Mouse (Mus musculus): ENCODE results near the gene Ascc1.

Gene Ascc1

DNA sequence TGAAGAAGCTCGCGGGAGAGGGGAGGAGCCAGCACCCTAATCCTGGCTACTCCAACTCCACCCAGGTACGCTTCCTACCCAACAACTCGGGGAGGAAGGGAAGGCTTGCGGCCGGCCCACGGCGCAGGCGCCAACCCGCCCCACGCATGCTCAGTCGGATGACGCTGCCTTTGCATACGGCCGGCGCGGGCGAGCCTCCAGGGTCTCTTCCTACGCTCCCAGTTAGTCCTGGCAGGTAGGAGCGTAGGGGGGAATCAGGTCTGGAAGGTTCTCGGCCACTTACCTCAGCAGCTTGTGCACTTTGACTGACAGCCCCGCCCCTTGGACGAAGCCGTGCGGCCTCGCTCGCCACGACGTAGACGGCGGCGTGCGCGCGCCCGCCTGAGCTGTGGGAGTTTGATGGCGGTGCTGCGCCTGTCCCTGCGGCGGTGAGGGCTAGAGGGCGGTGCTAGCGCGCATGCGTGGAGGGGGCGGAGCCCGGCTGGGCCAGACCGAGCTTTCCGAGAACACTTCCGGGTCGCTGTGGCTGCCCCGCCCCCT is at the start of gene Ascc1, which contains the start of gene Anapc16:
Ascc1 (plus strand) TSS at position 133 of the 540 bp plus-strand sequence.
Anapc16 (minus strand) TSS at position 463 of the 540 bp plus-strand sequence.
- peak; percentile 96 to 98 for DNase-seq (ENCODE audit: low spot score in 2 of 2)

GRCm38 (mm10) chr10:59953564-59954039 is 49.0 kb upstream of the Ascc1 start:
- no peak for DNase-seq (ENCODE audit: low spot score in 2 of 2)

GRCm38 (mm10) chr10:59956681-59957080 is 45.9 kb upstream of the Ascc1 start:
- DNase-seq (ENCODE audit: low spot score in 2 of 2) = no peak

- DNase-seq (ENCODE audit: low spot score in 2 of 2) = peak in 1 of 2 experiments; percentile 28
Observed at GRCm38 (mm10) chr10:59957171-59958149, 45.1 kb upstream of the Ascc1 start.

GRCm38 (mm10) chr10:59958458-59958857 is 44.1 kb upstream of the Ascc1 start:
- DNase-seq (ENCODE audit: low spot score in 2 of 2) = no peak

DNA sequence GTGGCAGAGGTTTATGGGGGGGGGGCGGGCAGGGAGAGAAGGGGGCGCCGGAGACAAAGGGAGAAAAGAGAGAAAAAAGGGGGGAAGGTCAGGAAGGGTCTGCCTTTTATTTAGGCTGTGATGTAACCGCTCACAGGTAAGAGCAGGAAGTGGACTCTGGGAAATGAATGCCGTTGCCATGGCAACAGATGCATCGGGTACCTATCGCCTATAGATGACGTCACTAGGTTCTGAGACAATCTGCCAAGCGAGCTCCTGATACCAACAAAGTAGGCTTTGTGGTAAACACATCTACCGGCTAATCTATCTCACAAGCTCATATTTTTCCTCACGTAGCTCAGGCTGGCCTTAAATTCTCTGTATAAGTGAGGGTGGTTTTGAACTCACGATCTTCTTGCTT is 43.1 kb upstream of the Ascc1 start:
- DNase-seq (ENCODE audit: low spot score in 2 of 2) = no peak

DNA sequence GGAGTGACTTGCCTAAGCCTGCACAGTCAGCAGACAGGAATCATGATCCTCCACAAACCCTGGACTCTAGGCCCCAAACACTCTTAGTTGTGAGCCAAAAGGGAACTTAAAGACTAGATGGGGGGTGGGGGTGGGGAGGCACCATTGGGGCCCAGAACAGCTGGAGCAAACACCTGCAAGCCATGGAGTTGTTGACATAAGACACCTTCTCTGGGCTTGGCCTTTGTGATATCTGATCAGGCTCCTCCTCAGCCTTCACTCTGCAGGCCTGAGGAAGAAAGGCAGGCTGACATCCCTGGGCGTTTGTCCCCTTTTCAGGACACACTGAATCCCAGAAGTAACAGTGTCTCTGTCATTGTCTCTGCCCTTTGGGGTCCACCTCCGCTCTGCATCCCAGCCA is 39.0 kb upstream of the Ascc1 start:
- no peak for DNase-seq (ENCODE audit: low spot score in 2 of 2)

- peak in 1 of 2 experiments; percentile 41 for DNase-seq (ENCODE audit: low spot score in 2 of 2)
Observed at GRCm38 (mm10) chr10:59964504-59965361, 37.9 kb upstream of the Ascc1 start.

GRCm38 (mm10) chr10:59965362-59965695 is 37.3 kb upstream of the Ascc1 start:
- DNase-seq (ENCODE audit: low spot score in 2 of 2) = no peak

DNA sequence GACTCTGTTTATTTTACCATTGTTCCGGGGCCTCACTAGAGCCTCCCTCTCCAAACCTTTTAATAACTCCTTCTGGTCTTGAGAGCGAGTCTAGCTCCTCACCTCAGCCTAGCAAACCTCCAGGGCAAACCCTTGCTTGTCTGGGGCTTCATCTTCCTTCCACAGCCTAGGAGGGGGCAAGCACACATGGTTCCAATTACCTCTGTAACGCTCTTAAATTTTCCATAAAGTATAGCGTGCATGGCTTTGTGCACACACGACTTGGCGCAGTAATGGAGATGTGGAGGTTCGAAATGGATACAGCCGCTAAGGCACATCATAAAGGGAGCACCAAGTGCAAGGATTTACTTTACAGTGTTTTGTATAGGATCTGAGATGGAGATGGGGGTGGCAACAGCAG is 36.8 kb upstream of the Ascc1 start:
- no peak for DNase-seq (ENCODE audit: low spot score in 2 of 2)

DNA sequence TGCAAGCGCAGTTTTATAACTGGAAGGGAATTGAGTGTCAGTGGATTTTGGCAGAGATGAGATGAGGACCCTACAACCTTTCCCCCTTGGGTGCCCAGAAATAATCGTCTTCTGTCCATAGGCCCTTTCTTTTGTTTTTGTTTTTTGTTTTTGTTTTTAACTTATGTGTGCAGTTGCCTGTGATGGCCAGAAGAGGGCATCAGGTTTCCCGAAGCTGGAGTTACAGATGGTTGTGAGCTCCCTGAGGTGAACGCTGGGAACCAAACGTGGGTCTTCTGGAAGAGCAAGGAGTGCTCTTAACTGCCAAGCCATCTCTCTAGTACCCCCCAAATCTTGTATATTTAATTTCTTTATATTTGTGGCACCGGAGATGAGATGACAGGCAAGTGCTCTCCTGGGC is 35.9 kb upstream of the Ascc1 start:
- no peak for DNase-seq (ENCODE audit: low spot score in 2 of 2)

GRCm38 (mm10) chr10:59967309-59967942 is 35.2 kb upstream of the Ascc1 start:
- DNase-seq (ENCODE audit: low spot score in 2 of 2) = no peak

DNA sequence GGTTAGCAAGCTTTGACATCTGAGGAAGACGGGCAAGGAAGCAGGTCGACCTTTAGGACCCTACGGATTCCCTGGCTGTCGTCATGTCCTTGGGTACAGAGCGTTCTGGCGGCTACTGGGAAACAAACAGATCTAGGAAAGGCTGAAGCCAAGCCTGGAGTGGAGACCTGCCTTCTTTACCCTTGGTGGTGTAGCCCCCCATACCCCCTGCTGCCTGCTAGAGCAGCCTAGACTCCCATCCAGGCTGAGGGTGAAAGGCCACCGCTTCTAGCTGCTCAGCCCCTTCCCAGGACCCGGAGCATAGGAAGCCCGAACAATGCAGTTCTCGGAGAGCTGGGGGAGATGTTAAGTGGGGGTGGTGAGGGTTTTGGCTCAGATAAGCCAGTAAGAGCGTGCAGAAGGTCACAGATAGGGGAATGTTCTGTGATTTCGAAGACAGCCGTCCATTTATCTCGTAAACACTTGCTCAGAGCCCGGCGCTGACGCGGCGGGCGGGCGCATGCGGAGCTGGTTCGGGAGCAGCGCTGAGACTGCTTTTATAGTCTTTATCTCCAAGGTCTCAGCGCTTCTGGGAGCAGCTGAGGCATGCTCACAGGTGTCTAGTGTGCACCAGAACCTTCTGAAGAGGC is 32.7 kb upstream of the Ascc1 start:
- peak in 1 of 2 experiments; percentile 60 for DNase-seq (ENCODE audit: low spot score in 2 of 2)

DNA sequence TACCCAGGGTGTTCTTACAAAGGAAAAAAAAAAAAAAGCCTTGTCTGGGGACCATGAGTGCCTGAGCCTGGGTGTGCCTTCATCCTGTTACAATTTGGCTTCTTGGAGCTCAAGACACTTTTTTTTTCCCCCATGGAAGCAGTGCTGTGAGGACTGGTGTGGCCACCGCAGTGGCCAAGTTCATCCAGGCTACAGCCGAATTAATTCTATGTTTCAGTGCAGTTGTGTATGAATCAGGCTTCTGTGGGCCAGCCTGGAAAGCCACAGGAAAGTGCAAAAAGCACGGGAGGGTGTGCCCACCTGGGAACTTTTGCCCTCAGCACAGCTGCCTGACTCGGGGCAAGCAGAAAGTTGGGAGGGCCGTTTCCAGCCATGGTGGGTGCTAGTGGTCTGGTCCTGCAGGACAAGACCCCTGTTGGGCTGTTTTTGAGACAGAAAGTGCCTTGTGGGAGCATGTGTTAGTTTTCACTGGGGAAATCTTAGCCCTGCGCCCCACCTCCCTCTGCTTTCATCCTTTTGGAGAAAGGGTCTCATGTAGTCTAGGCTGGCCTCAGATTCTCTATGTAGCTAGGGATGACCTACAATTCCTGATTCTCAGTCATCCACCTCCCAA is 32.0 kb upstream of the Ascc1 start:
- DNase-seq (ENCODE audit: low spot score in 2 of 2) = no peak

DNA sequence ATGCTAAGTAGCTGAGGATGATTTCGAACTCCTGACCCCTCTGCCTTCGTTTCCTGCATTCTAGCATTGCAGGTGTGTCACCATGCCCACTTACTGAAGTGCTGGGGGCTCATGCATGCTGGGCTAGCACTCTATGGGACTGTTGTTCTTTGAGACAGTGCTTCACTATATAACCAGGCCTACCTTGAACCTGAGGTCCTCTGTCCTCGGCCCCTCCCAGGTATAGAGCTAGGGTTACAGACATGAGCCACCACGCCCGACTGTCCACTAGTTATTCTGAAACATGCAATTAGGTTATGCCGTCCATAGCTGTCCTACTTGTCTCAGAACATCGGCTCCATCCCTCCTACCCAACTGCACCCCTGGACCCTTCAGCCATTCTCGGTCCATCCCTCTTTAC is 30.8 kb upstream of the Ascc1 start:
- no peak for DNase-seq (ENCODE audit: low spot score in 2 of 2)

- DNase-seq (ENCODE audit: low spot score in 2 of 2) = no peak
Observed at GRCm38 (mm10) chr10:59972534-59972933, 30.1 kb upstream of the Ascc1 start.

- no peak for DNase-seq (ENCODE audit: low spot score in 2 of 2)
Observed at GRCm38 (mm10) chr10:59972999-59973398, 29.6 kb upstream of the Ascc1 start.

GRCm38 (mm10) chr10:59973400-59973799 is 29.2 kb upstream of the Ascc1 start:
- DNase-seq (ENCODE audit: low spot score in 2 of 2) = no peak

GRCm38 (mm10) chr10:59974191-59974664 is 28.4 kb upstream of the Ascc1 start:
- no peak for DNase-seq (ENCODE audit: low spot score in 2 of 2)

- DNase-seq (ENCODE audit: low spot score in 2 of 2) = no peak
Observed at GRCm38 (mm10) chr10:59974786-59975185, 27.8 kb upstream of the Ascc1 start.
